Mouse (Mus musculus) naive thymus-derived CD4-positive, alpha-beta T cell, adult 2 months (primary cell): ENCODE measurements around the gene 1110065P20Rik.
A peak's percentile ranks its signal among the peaks of the same experiment; 100 is the strongest.

Experiments
- DNase-seq: peaks from one replicate; pipeline ENCODE4 v3.0.0-alpha.2; 2011; ENCODE audit warnings: low read depth

1110065P20Rik gene

GRCm38 (mm10) chr4:124840998-124841397, 10.0 kb downstream of the 1110065P20Rik start:
- no peak for DNase-seq

- DNase-seq = no peak
Measured at GRCm38 (mm10) chr4:124838035-124838700, 12.8 kb downstream of the 1110065P20Rik start.

GRCm38 (mm10) chr4:124832796-124833195, 18.2 kb downstream of the 1110065P20Rik start:
- DNase-seq = no peak

- no peak for DNase-seq
Measured at GRCm38 (mm10) chr4:124829671-124830070, 21.3 kb downstream of the 1110065P20Rik start.

GRCm38 (mm10) chr4:124825371-124825965, 25.5 kb downstream of the 1110065P20Rik start:
- no peak for DNase-seq

- no peak for DNase-seq
Measured at GRCm38 (mm10) chr4:124824967-124825366, 26.0 kb downstream of the 1110065P20Rik start.

- no peak for DNase-seq
Measured at GRCm38 (mm10) chr4:124818832-124819231, 32.2 kb downstream of the 1110065P20Rik start.

GRCm38 (mm10) chr4:124817803-124818202, 33.2 kb downstream of the 1110065P20Rik start:
- DNase-seq = no peak

GRCm38 (mm10) chr4:124815901-124816300, 35.1 kb downstream of the 1110065P20Rik start:
- DNase-seq = no peak

GRCm38 (mm10) chr4:124811347-124811975, 39.5 kb downstream of the 1110065P20Rik start:
- DNase-seq = no peak

GRCm38 (mm10) chr4:124810056-124810455, 40.9 kb downstream of the 1110065P20Rik start:
- DNase-seq = no peak

- DNase-seq = no peak
Measured at GRCm38 (mm10) chr4:124809136-124809883, 41.7 kb downstream of the 1110065P20Rik start.

GRCm38 (mm10) chr4:124808511-124808910, 42.5 kb downstream of the 1110065P20Rik start:
- no peak for DNase-seq

- DNase-seq = no peak
Measured at GRCm38 (mm10) chr4:124803406-124803805, 47.6 kb downstream of the 1110065P20Rik start.

GRCm38 (mm10) chr4:124802309-124803260, 48.4 kb downstream of the 1110065P20Rik start:
- peak; percentile 98 for DNase-seq

GRCm38 (mm10) chr4:124801552-124802308, 49.3 kb downstream of the 1110065P20Rik start, which contains the start of gene Mtf1:
Mtf1 (plus strand) TSS chr4:124802104.
- peak; percentile 92 for DNase-seq
